Mouse (Mus musculus) midbrain, embryonic 16.5 days (tissue): Measurements from ENCODE around the gene Lyrm9. TPM values are rescaled to one million over a fixed set of nuclear protein-coding genes. Genes with fewer than 3 reads are reported as not detected.

Experiments
- ATAC-seq: fragments of 200-750 bp; cut with Nextera tagmentation; 2 replicates; pipeline ENCODE4 v1.8.0; 2017; ENCODE audit warnings: moderate TSS enrichment
- H3K27ac ChIP-seq: fragments of 300-500 bp; sonication (generic); 2 replicates; pipeline ENCODE4 v1.5.1; 2014; ENCODE audit warnings: mild to moderate bottlenecking, low read length, mixed read lengths
- H3K27me3 ChIP-seq: fragments of 300-500 bp; sonication (generic); 2 replicates; pipeline ENCODE4 v1.6.1; 2014; ENCODE audit warnings: low read depth, low read length, mixed read lengths; ENCODE audit not compliant: control insufficient read depth, insufficient read depth
- H3K36me3 ChIP-seq: fragments of 300-500 bp; sonication (generic); 2 replicates; pipeline ENCODE4 v1.6.1; 2014; ENCODE audit warnings: mild to moderate bottlenecking, low read length, moderate library complexity, mixed read lengths; ENCODE audit not compliant: control insufficient read depth, insufficient read depth
- H3K4me1 ChIP-seq: fragments of 300-500 bp; sonication (generic); 2 replicates; pipeline ENCODE4 v1.6.1; 2014; ENCODE audit warnings: mild to moderate bottlenecking, low read length, mixed read lengths; ENCODE audit not compliant: control insufficient read depth, insufficient read depth
- H3K4me2 ChIP-seq: fragments of 300-500 bp; sonication (generic); 2 replicates; pipeline ENCODE4 v1.6.1; 2014; ENCODE audit warnings: mild to moderate bottlenecking, low read length, mixed read lengths
- H3K4me3 ChIP-seq: fragments of 300-500 bp; sonication (generic); 2 replicates; pipeline ENCODE4 v1.5.1; 2014; ENCODE audit warnings: low read depth, mild to moderate bottlenecking, low read length, moderate library complexity, mixed read lengths
- H3K9ac ChIP-seq: fragments of 300-500 bp; sonication (generic); 2 replicates; pipeline ENCODE4 v1.6.1; 2014; ENCODE audit warnings: low read depth, low read length, mixed read lengths
- H3K9me3 ChIP-seq: fragments of 300-500 bp; sonication (generic); replicated peaks from 2 replicates; pipeline ENCODE4 v1.6.1; 2014; ENCODE audit warnings: mild to moderate bottlenecking, low read length, mixed read lengths; ENCODE audit not compliant: control insufficient read depth, poor library complexity, severe bottlenecking
- WGBS: fragments of 180-500 bp; shearing (Covaris S2); extraction: QIAGEN DNeasy Blood & Tissue Kit; methylation state at CpG from one replicate; pipeline ENCODE4 v1.1.7; 2014; 5-methylcytosine and 5-hydroxymethylcytosine counted together
- polyA plus RNA-seq: library from polyadenylated mRNA; unstranded; fragments of >200 nt; fragmentation: Nextera tagmentation; extraction: Ambion mirVana; gene quantifications from 2 replicates; pipeline ENCODE4 v1.2.1, GENCODE M21; 2015

Gene Lyrm9
- polyA plus RNA-seq, 1 experiment from 2014 or later, result 47.9 TPM

GRCm38 (mm10) chr11:78839491-78839890 lies 13.1 kb downstream of the Lyrm9 start:
- 73% methylated on average over 14 of the region's 14 CpGs for WGBS
- no peaks in the 10 kb centered on the region for H3K4me1 ChIP-seq
- no peak for ATAC-seq

GRCm38 (mm10) chr11:78840141-78840540 lies 13.8 kb downstream of the Lyrm9 start:
- Histone ChIP-seq H3K9me3 (no peaks in the 10 kb centered on the region), H3K9ac (no peak overlapping the region), H3K27me3 (no peaks in the 10 kb centered on the region), H3K4me2 (no peak overlapping the region), H3K4me3 (no peak overlapping the region), H3K36me3 (peaks cover 8% of the 10 kb centered on the region), H3K4me1 (no peaks in the 10 kb centered on the region), H3K27ac (no peak overlapping the region)
- no peak for ATAC-seq
- WGBS, result 87% methylated on average over 5 of the region's 5 CpGs

More at GRCm38 (mm10) chr11:78839491-78839890, 13.1 kb downstream of the Lyrm9 start:
- Histone ChIP-seq H3K27me3 (no peaks in the 10 kb centered on the region), H3K27ac (no peak overlapping the region), H3K36me3 (peaks cover 8% of the 10 kb centered on the region), H3K4me3 (no peak overlapping the region), H3K9me3 (no peaks in the 10 kb centered on the region), H3K9ac (no peak overlapping the region), H3K4me2 (no peak overlapping the region)

GRCm38 (mm10) chr11:78841987-78842386 lies 15.6 kb downstream of the Lyrm9 start:
- Histone ChIP-seq H3K4me1 (no peaks in the 10 kb centered on the region), H3K4me3 (no peak overlapping the region), H3K36me3 (peaks cover 8% of the 10 kb centered on the region), H3K4me2 (no peak overlapping the region), H3K9me3 (no peaks in the 10 kb centered on the region), H3K27me3 (no peaks in the 10 kb centered on the region), H3K9ac (no peak overlapping the region), H3K27ac (no peak overlapping the region)
- 93% methylated on average over 8 of the region's 8 CpGs for WGBS
- ATAC-seq, result no peak

GRCm38 (mm10) chr11:78846620-78847019 lies 20.2 kb downstream of the Lyrm9 start:
- Histone ChIP-seq H3K4me2 (no peak overlapping the region), H3K4me3 (no peak overlapping the region), H3K9me3 (no peaks in the 10 kb centered on the region), H3K4me1 (no peaks in the 10 kb centered on the region), H3K36me3 (no peaks in the 10 kb centered on the region), H3K27me3 (no peaks in the 10 kb centered on the region), H3K9ac (no peak overlapping the region), H3K27ac (no peak overlapping the region)
- 97% methylated on average over 4 of the region's 4 CpGs for WGBS
- ATAC-seq, result no peak

GRCm38 (mm10) chr11:78847884-78848848 lies 21.8 kb downstream of the Lyrm9 start:
- Histone ChIP-seq H3K9me3 (no peaks in the 10 kb centered on the region), H3K36me3 (no peaks in the 10 kb centered on the region), H3K4me1 (no peaks in the 10 kb centered on the region), H3K9ac (no peak overlapping the region), H3K4me3 (no peak overlapping the region), H3K27me3 (no peaks in the 10 kb centered on the region), H3K4me2 (no peak overlapping the region), H3K27ac (no peak overlapping the region)
- WGBS, result 74% methylated on average over 7 of the region's 7 CpGs
- ATAC-seq, result no peak

- Histone ChIP-seq H3K4me1 (no peaks in the 10 kb centered on the region), H3K36me3 (no peaks in the 10 kb centered on the region), H3K9ac (no peak overlapping the region), H3K27ac (no peak overlapping the region), H3K4me2 (no peak overlapping the region), H3K4me3 (no peak overlapping the region), H3K9me3 (no peaks in the 10 kb centered on the region), H3K27me3 (no peaks in the 10 kb centered on the region)
- no peak for ATAC-seq
- WGBS, result 81% methylated on average over 3 of the region's 3 CpGs
These were observed 23.5 kb downstream of the Lyrm9 start for GRCm38 (mm10) chr11:78849859-78850258.

GRCm38 (mm10) chr11:78851216-78851870 lies 25.0 kb downstream of the Lyrm9 start:
- no peaks in the 10 kb centered on the region for H3K4me1 ChIP-seq
- H3K9me3 ChIP-seq, result no peaks in the 10 kb centered on the region
- no peak for ATAC-seq
- H3K4me2 ChIP-seq, result no peak overlapping the region
- H3K9ac ChIP-seq, result no peak overlapping the region
- 25% methylated on average over 9 of the region's 9 CpGs for WGBS
- no peaks in the 10 kb centered on the region for H3K27me3 ChIP-seq
- no peak overlapping the region for H3K27ac ChIP-seq
- H3K36me3 ChIP-seq, result no peaks in the 10 kb centered on the region
- no peak overlapping the region for H3K4me3 ChIP-seq

GRCm38 (mm10) chr11:78851871-78852265 lies 25.5 kb downstream of the Lyrm9 start:
- Histone ChIP-seq H3K4me1 (no peaks in the 10 kb centered on the region), H3K36me3 (no peaks in the 10 kb centered on the region), H3K27ac (no peak overlapping the region), H3K4me2 (no peak overlapping the region), H3K27me3 (no peaks in the 10 kb centered on the region), H3K4me3 (no peak overlapping the region), H3K9ac (no peak overlapping the region), H3K9me3 (no peaks in the 10 kb centered on the region)
- WGBS, result 65% methylated on average over 6 of the region's 6 CpGs
- ATAC-seq, result no peak

GRCm38 (mm10) chr11:78852529-78852928 lies 26.1 kb downstream of the Lyrm9 start:
- Histone ChIP-seq H3K9ac (no peak overlapping the region), H3K4me3 (no peak overlapping the region), H3K27ac (no peak overlapping the region), H3K36me3 (no peaks in the 10 kb centered on the region), H3K27me3 (no peaks in the 10 kb centered on the region), H3K9me3 (no peaks in the 10 kb centered on the region), H3K4me2 (no peak overlapping the region), H3K4me1 (no peaks in the 10 kb centered on the region)
- ATAC-seq, result no peak
- WGBS, result 94% methylated on average over 11 of the region's 11 CpGs
